Comparison of ENCODE assay signal across 28 mouse cellular contexts in the genomic region with DNA sequence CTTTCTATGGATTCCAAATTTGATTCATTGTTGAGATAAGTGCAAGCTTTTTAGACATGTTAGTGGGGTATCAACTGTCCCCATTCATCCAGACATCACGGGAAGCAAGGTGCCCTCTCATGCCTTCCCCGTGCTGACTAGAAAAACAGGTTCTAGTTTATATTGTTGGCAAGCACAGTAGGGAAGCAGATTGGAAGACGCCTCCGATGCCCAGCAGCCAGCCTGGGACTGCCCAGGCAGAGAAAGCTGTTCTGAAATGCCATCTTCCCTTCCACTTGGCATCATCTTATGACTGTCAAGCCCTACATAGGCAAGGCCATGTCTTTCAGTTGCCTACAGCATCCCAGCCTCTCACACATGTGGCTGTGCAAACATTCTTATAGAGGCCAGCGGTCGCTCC. TPM values are rescaled to one million over a fixed set of nuclear protein-coding genes. Genes with fewer than 3 reads are reported as not detected.
DNase-seq lines count a peak whose midpoint lies in the region; ATAC-seq lines count a peak whose summit lies in the region.
"Had no signal": no experiment of that assay in that cellular context is flagged by ENCODE, and none has a peak within 500 bp of the region (broad histone marks: within the 10 kb centered on the region; RNA-seq: fewer than 3 reads in every experiment).

No protein-coding gene starts in this region.

- peak; percentile 46 for DNase-seq in CD4-positive, CD25-positive, alpha-beta regulatory T cell, adult 2 months (ENCODE audit: low read depth, low spot score)
- no peak for DNase-seq in hindbrain, embryonic 10.5 days (ENCODE audit: low spot score)
- DNase-seq in liver, embryonic 13.5 days: no peak
- no peak for DNase-seq in liver
- DNase-seq in induced T-regulatory cell, adult 2 months (ENCODE audit: low read depth): peak; percentile 70
- DNase-seq in kidney, adult 8-10 months: no peak
- DNase-seq: adrenal gland, adult 2 months; adrenal gland, postnatal 14 days; cerebellum, adult 11 months; cerebellum, adult 2 months; cerebellum, adult 9-11 months; cerebellum, postnatal 25 days; gastrocnemius, adult 2 months; gastrocnemius, postnatal 14 days; heart, adult 18-20 months; heart, postnatal 10 days; heart, postnatal 4 days had no signal

- no peaks in the 10 kb centered on the region for H3K36me3 ChIP-seq in hindbrain, embryonic 10.5 days
- no peaks in the 10 kb centered on the region for H3K36me3 ChIP-seq in hindbrain, embryonic 16.5 days (ENCODE audit: control insufficient read depth, insufficient read depth, low read length)
- no peaks in the 10 kb centered on the region for H3K36me3 ChIP-seq in liver, embryonic 13.5 days
- H3K36me3 ChIP-seq: embryonic facial prominence, embryonic 12.5 days; embryonic facial prominence, embryonic 15.5 days; forebrain, embryonic 12.5 days; forebrain, embryonic 15.5 days; heart, embryonic 12.5 days; heart, embryonic 15.5 days; hindbrain, embryonic 12.5 days; hindbrain, embryonic 15.5 days had no signal

- H3K9ac ChIP-seq in hindbrain, embryonic 16.5 days (ENCODE audit: low read depth, low read length): no peak overlapping the region
- no peak overlapping the region for H3K9ac ChIP-seq in liver, embryonic 13.5 days
- H3K9ac ChIP-seq: embryonic facial prominence, embryonic 12.5 days; embryonic facial prominence, embryonic 15.5 days; forebrain, embryonic 12.5 days; forebrain, embryonic 15.5 days; heart, embryonic 12.5 days; heart, embryonic 15.5 days; hindbrain, embryonic 12.5 days; hindbrain, embryonic 15.5 days had no signal

- H3K4me1 ChIP-seq in hindbrain, embryonic 10.5 days (replicated peaks): no peaks in the 10 kb centered on the region
- no peaks in the 10 kb centered on the region for H3K4me1 ChIP-seq in hindbrain, embryonic 16.5 days (ENCODE audit: control insufficient read depth, insufficient read depth, low read depth, low read length)
- peaks cover 50% of the 10 kb centered on the region for H3K4me1 ChIP-seq in liver, embryonic 13.5 days (replicated peaks)
- H3K4me1 ChIP-seq: embryonic facial prominence, embryonic 12.5 days; embryonic facial prominence, embryonic 15.5 days; forebrain, embryonic 12.5 days; forebrain, embryonic 15.5 days; hindbrain, embryonic 12.5 days; hindbrain, embryonic 15.5 days had no signal

- ATAC-seq in CD4-positive, CD25-positive, alpha-beta regulatory T cell, adult 4 months: no peak
- no peak for ATAC-seq in hindbrain, embryonic 16.5 days
- no peak for ATAC-seq in liver, embryonic 13.5 days (ENCODE audit: low read depth)
- ATAC-seq: forebrain, embryonic 15.5 days; inflammation-experienced regulatory T-cells, adult 6 months had no signal

- no peak overlapping the region for H3K4me3 ChIP-seq in hindbrain, embryonic 10.5 days
- no peak overlapping the region for H3K4me3 ChIP-seq in hindbrain, embryonic 16.5 days (ENCODE audit: low read length)
- H3K4me3 ChIP-seq in liver, embryonic 13.5 days (replicated peaks): no peak overlapping the region
- H3K4me3 ChIP-seq: embryonic facial prominence, embryonic 12.5 days; embryonic facial prominence, embryonic 15.5 days; forebrain, embryonic 12.5 days; forebrain, embryonic 15.5 days; gastrocnemius, adult 2 months; heart, embryonic 12.5 days; heart, embryonic 15.5 days; hindbrain, embryonic 12.5 days; hindbrain, embryonic 15.5 days had no signal

- H3K27me3 ChIP-seq in hindbrain, embryonic 10.5 days (ENCODE audit: insufficient read depth, poor library complexity, severe bottlenecking): no peaks in the 10 kb centered on the region
- no peaks in the 10 kb centered on the region for H3K27me3 ChIP-seq in hindbrain, embryonic 16.5 days (replicated peaks; ENCODE audit: control insufficient read depth, insufficient read depth, low read length)
- 0 out of 2 replicates have a peak, but pooled peaks cover 4% of the 10 kb centered on the region for H3K27me3 ChIP-seq in liver, embryonic 13.5 days
- H3K27me3 ChIP-seq: embryonic facial prominence, embryonic 12.5 days; embryonic facial prominence, embryonic 15.5 days; forebrain, embryonic 12.5 days; forebrain, embryonic 15.5 days; heart, embryonic 12.5 days; heart, embryonic 15.5 days; hindbrain, embryonic 12.5 days; hindbrain, embryonic 15.5 days had no signal

- peak overlapping the region; percentile 12; the same call in 1 of the 2 replicates for H3K27ac ChIP-seq in hindbrain, embryonic 10.5 days
- no peak overlapping the region for H3K27ac ChIP-seq in hindbrain, embryonic 16.5 days (ENCODE audit: low read depth, low read length)
- H3K27ac ChIP-seq in liver, embryonic 13.5 days: peak overlapping the region; percentile 14
- H3K27ac ChIP-seq: embryonic facial prominence, embryonic 12.5 days; embryonic facial prominence, embryonic 15.5 days; forebrain, embryonic 12.5 days; forebrain, embryonic 15.5 days; gastrocnemius, adult 2 months; heart, embryonic 15.5 days; hindbrain, embryonic 12.5 days; hindbrain, embryonic 15.5 days had no signal

- no peaks in the 10 kb centered on the region for H3K9me3 ChIP-seq in hindbrain, embryonic 10.5 days
- no peaks in the 10 kb centered on the region for H3K9me3 ChIP-seq in hindbrain, embryonic 16.5 days (ENCODE audit: control insufficient read depth, low read length)
- no peaks in the 10 kb centered on the region for H3K9me3 ChIP-seq in liver, embryonic 13.5 days (replicated peaks)
- H3K9me3 ChIP-seq: embryonic facial prominence, embryonic 12.5 days; embryonic facial prominence, embryonic 15.5 days; forebrain, embryonic 12.5 days; forebrain, embryonic 15.5 days; heart, embryonic 12.5 days; heart, embryonic 15.5 days; hindbrain, embryonic 12.5 days; hindbrain, embryonic 15.5 days had no signal

- 92% methylated on average over 6 of the region's 6 CpGs for WGBS in hindbrain, embryonic 10.5 days
- WGBS in hindbrain, embryonic 16.5 days: 89% methylated on average over 6 of the region's 6 CpGs
- 86% methylated on average over 6 of the region's 6 CpGs for WGBS in liver, embryonic 13.5 days (ENCODE audit: insufficient replicate concordance)

- no peak overlapping the region for H3K4me2 ChIP-seq in hindbrain, embryonic 16.5 days (ENCODE audit: low read length)
- no peak overlapping the region for H3K4me2 ChIP-seq in liver, embryonic 13.5 days
- H3K4me2 ChIP-seq: embryonic facial prominence, embryonic 12.5 days; embryonic facial prominence, embryonic 15.5 days; forebrain, embryonic 12.5 days; forebrain, embryonic 15.5 days; heart, embryonic 12.5 days; heart, embryonic 15.5 days; hindbrain, embryonic 12.5 days; hindbrain, embryonic 15.5 days had no signal

RNA-seq across cellular contexts. Expression of a gene that starts 50.7 kb away (rescaled TPM):
- 100 to 1,000 TPM; 437 to 457 TPM for polyA plus RNA-seq in CD4-positive, CD25-positive, alpha-beta regulatory T cell, adult 4 months (2017; shearing (Covaris generic))
- polyA plus RNA-seq in hindbrain, embryonic 10.5 days (2016; fragmentation: Nextera tagmentation; extraction: Ambion mirVana): 243 and 271 TPM in 2 replicates
- polyA plus RNA-seq in hindbrain, embryonic 16.5 days (2015; fragmentation: Nextera tagmentation; extraction: Ambion mirVana): 391 and 409 TPM in 2 replicates
- polyA plus RNA-seq in liver, embryonic 13.5 days (2015; fragmentation: Nextera tagmentation; extraction: Ambion mirVana): 229 and 243 TPM in 2 replicates

RNA-seq across cellular contexts. Expression of a gene that starts 50.8 kb away (rescaled TPM):
- 10 to 100 TPM; 19.5 to 30.2 TPM for polyA plus RNA-seq in CD4-positive, CD25-positive, alpha-beta regulatory T cell, adult 4 months (2017; shearing (Covaris generic))
- 39.6 and 44.7 TPM in 2 replicates for polyA plus RNA-seq in hindbrain, embryonic 10.5 days (2016; fragmentation: Nextera tagmentation; extraction: Ambion mirVana)
- polyA plus RNA-seq in hindbrain, embryonic 16.5 days (2015; fragmentation: Nextera tagmentation; extraction: Ambion mirVana): 70.3 and 75.2 TPM in 2 replicates
- polyA plus RNA-seq in liver, embryonic 13.5 days (2015; fragmentation: Nextera tagmentation; extraction: Ambion mirVana): 17.9 and 18.4 TPM in 2 replicates

Comparison
In these comparisons a context has a peak if more than half of its experiments do, and no peak if none do; other contexts are left out.
1. DNase-seq: peak in CD4-positive, CD25-positive, alpha-beta regulatory T cell, adult 2 months (single experiment) and induced T-regulatory cell, adult 2 months (single experiment); none in hindbrain, embryonic 10.5 days (single experiment), liver, embryonic 13.5 days (single experiment), liver (single experiment) and kidney, adult 8-10 months (0 of 2).